Comparison of ENCODE assay signal across 17 mouse cellular contexts in the genomic region with DNA sequence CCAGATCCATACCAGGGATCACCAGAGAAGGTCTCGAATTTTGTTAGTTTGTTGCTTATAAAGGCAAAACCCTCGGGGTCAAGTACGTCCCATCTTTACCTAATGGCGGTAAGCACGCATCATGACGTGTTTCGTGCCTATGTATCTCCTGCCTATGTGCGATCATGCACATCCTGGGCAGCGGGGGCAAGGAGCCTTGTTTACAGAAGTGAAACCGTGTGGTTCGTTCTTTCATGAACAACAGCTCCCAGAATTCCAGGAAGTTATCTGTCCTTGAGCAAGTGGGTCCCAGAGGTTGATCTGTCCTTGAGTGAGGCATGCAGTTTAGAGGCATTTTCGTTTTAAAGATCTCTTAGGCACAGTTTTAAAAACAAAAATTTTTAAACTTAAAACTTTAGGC. TPM values are rescaled to one million over a fixed set of nuclear protein-coding genes. Genes with fewer than 3 reads are reported as not detected.
A peak's percentile ranks its signal among the peaks of the same experiment; 100 is the strongest.
DNase-seq lines count a peak whose midpoint lies in the region; ATAC-seq and TF ChIP-seq lines count a peak whose summit lies in the region.
"Had no signal": no experiment of that assay in that cellular context is flagged by ENCODE, and none has a peak within 500 bp of the region (broad histone marks: within the 10 kb centered on the region; RNA-seq: fewer than 3 reads in every experiment).

No protein-coding gene starts in this region.

- WGBS in hindbrain, postnatal 0 days = 89% methylated on average over 12 of the region's 12 CpGs
- 89% methylated on average over 12 of the region's 12 CpGs for WGBS in forebrain, postnatal 0 days

- H3K9me3 ChIP-seq in hindbrain, postnatal 0 days (ENCODE audit: low read length) = no peaks in the 10 kb centered on the region
- no peaks in the 10 kb centered on the region for H3K9me3 ChIP-seq in forebrain, postnatal 0 days (ENCODE audit: low read length)

- DNase-seq in layer of hippocampus, adult 11-12 months (ENCODE audit: low spot score) = peak; percentile 12
- no peak for DNase-seq in layer of hippocampus, adult 2 months (ENCODE audit: low spot score in 2 of 2)
- DNase-seq in adrenal gland, postnatal 10 days = peak; percentile 25
- peak; percentile 13 to 44 for DNase-seq in kidney, postnatal 25 days
- peak; percentile 34 for DNase-seq in spleen, adult 12 weeks (ENCODE audit: low spot score)
- DNase-seq in embryo, embryonic 10 days (ENCODE audit: low spot score) = no peak
- no peak for DNase-seq in hindbrain, postnatal 0 days (ENCODE audit: low spot score)
- DNase-seq in forebrain, postnatal 0 days = no peak
- DNase-seq: gastrocnemius, postnatal 36 days; thymus, postnatal 14 days had no signal

- H3K9ac ChIP-seq in hindbrain, postnatal 0 days (replicated peaks; ENCODE audit: low read length) = no peak overlapping the region
- no peak overlapping the region for H3K9ac ChIP-seq in forebrain, postnatal 0 days
- H3K9ac ChIP-seq: liver, embryonic 12.5 days; midbrain, embryonic 13.5 days had no signal

- H3K4me2 ChIP-seq in hindbrain, postnatal 0 days (ENCODE audit: low read depth, low read length) = no peak overlapping the region
- H3K4me2 ChIP-seq in forebrain, postnatal 0 days (ENCODE audit: low read depth) = no peak overlapping the region
- H3K4me2 ChIP-seq: liver, embryonic 12.5 days; midbrain, embryonic 13.5 days had no signal

- H3K4me1 ChIP-seq in hindbrain, postnatal 0 days (ENCODE audit: insufficient read depth, low read length) = no peaks in the 10 kb centered on the region
- no peaks in the 10 kb centered on the region for H3K4me1 ChIP-seq in forebrain, postnatal 0 days (ENCODE audit: insufficient read depth)
- H3K4me1 ChIP-seq: liver, embryonic 12.5 days; midbrain, embryonic 13.5 days had no signal

- H3K4me3 ChIP-seq in layer of hippocampus, adult 2 months = no peak overlapping the region
- no peak overlapping the region for H3K4me3 ChIP-seq in hindbrain, postnatal 0 days (ENCODE audit: low read length)
- H3K4me3 ChIP-seq in forebrain, postnatal 0 days (ENCODE audit: low read depth, low read length) = no peak overlapping the region
- H3K4me3 ChIP-seq: liver, embryonic 12.5 days; midbrain, embryonic 13.5 days had no signal

- H3K27me3 ChIP-seq in hindbrain, postnatal 0 days (ENCODE audit: insufficient read depth, low read length) = no peaks in the 10 kb centered on the region
- no peaks in the 10 kb centered on the region for H3K27me3 ChIP-seq in forebrain, postnatal 0 days (ENCODE audit: insufficient read depth, low read length)
- H3K27me3 ChIP-seq: liver, embryonic 12.5 days; midbrain, embryonic 13.5 days had no signal

- TF ChIP-seq CTCF in layer of hippocampus, adult 2 months (conservative IDR thresholded peaks at IDR 0.05) = no peak
- no peak for TF ChIP-seq CTCF in hindbrain, postnatal 0 days (IDR thresholded peaks at IDR 0.05; ENCODE audit: low read depth)
- TF ChIP-seq CTCF in forebrain, postnatal 0 days (IDR thresholded peaks at IDR 0.05; ENCODE audit: low read depth) = no peak

- no peaks in the 10 kb centered on the region for H3K36me3 ChIP-seq in hindbrain, postnatal 0 days (ENCODE audit: insufficient read depth, low read length)
- no peaks in the 10 kb centered on the region for H3K36me3 ChIP-seq in forebrain, postnatal 0 days (ENCODE audit: insufficient read depth)
- H3K36me3 ChIP-seq: liver, embryonic 12.5 days; midbrain, embryonic 13.5 days had no signal

- H3K27ac ChIP-seq in layer of hippocampus, adult 2 months = no peak overlapping the region
- no peak overlapping the region for H3K27ac ChIP-seq in hindbrain, postnatal 0 days
- no peak overlapping the region for H3K27ac ChIP-seq in forebrain, postnatal 0 days (ENCODE audit: low read depth, low read length)
- H3K27ac ChIP-seq: liver, embryonic 12.5 days; midbrain, embryonic 13.5 days had no signal

- ATAC-seq in hindbrain, postnatal 0 days = no peak
- no peak for ATAC-seq in forebrain, postnatal 0 days
- ATAC-seq: intestine, embryonic 16.5 days; liver, embryonic 12.5 days; midbrain, embryonic 13.5 days had no signal

RNA-seq across cellular contexts. Expression of a gene that starts 11.9 kb away (rescaled TPM):
- not detected for total RNA-seq in layer of hippocampus, adult 2 months (2021)
- total RNA-seq in adrenal gland, postnatal 10 days (2021) = 1 to 10 TPM; 3.0 to 3.2 TPM
- not detected in 2 replicates for total RNA-seq in hindbrain, postnatal 0 days (2014; rRNA removed)
- not detected in 2 replicates for polyA plus RNA-seq in hindbrain, postnatal 0 days (2015; fragmentation: Nextera tagmentation; extraction: Ambion mirVana)
- not detected in 2 replicates for total RNA-seq in forebrain, postnatal 0 days (2014; rRNA removed)
- 0.11 TPM in 1 of 2 replicates, not detected in the other for polyA plus RNA-seq in forebrain, postnatal 0 days (2015; fragmentation: Nextera tagmentation; extraction: Ambion mirVana)
- total RNA-seq: left cerebral cortex, postnatal 10 days had no signal
- polyA plus RNA-seq: forebrain, embryonic 11.5 days; intestine, embryonic 16.5 days; midbrain, embryonic 13.5 days; neural tube, embryonic 14.5 days had no signal

RNA-seq across cellular contexts. Expression of a gene that starts 26.5 kb away (rescaled TPM):
- under 1 TPM; 0.28 to 0.47 TPM for total RNA-seq in layer of hippocampus, adult 2 months (2021)
- total RNA-seq in adrenal gland, postnatal 10 days (2021) = under 1 TPM in 1 of 2 experiments, not detected in 1; 0.24 TPM
- total RNA-seq in hindbrain, postnatal 0 days (2014; rRNA removed) = 0.68 and 0.86 TPM in 2 replicates
- polyA plus RNA-seq in hindbrain, postnatal 0 days (2015; fragmentation: Nextera tagmentation; extraction: Ambion mirVana) = 1.0 and 1.4 TPM in 2 replicates
- not detected in 2 replicates for total RNA-seq in forebrain, postnatal 0 days (2014; rRNA removed)
- 0.40 and 1.1 TPM in 2 replicates for polyA plus RNA-seq in forebrain, postnatal 0 days (2015; fragmentation: Nextera tagmentation; extraction: Ambion mirVana)
- total RNA-seq: gastrocnemius, postnatal 36 days; heart, postnatal 10 days had no signal
- polyA plus RNA-seq: forebrain, embryonic 11.5 days had no signal

RNA-seq across cellular contexts. Expression of a gene that starts 37.1 kb away (rescaled TPM):
- total RNA-seq in layer of hippocampus, adult 2 months (2021) = 1 to 10 TPM; 2.7 to 4.4 TPM
- total RNA-seq in adrenal gland, postnatal 10 days (2021) = 10 to 100 TPM; 12.4 to 22.3 TPM
- 2.2 and 5.3 TPM in 2 replicates for total RNA-seq in hindbrain, postnatal 0 days (2014; rRNA removed)
- polyA plus RNA-seq in hindbrain, postnatal 0 days (2015; fragmentation: Nextera tagmentation; extraction: Ambion mirVana) = 3.6 and 4.3 TPM in 2 replicates
- 2.2 and 2.3 TPM in 2 replicates for total RNA-seq in forebrain, postnatal 0 days (2014; rRNA removed)
- polyA plus RNA-seq in forebrain, postnatal 0 days (2015; fragmentation: Nextera tagmentation; extraction: Ambion mirVana) = 3.8 and 3.9 TPM in 2 replicates

RNA-seq across cellular contexts. Expression of a gene that starts 53.9 kb away (rescaled TPM):
- 10 to 100 TPM; 15.2 to 19.0 TPM for total RNA-seq in layer of hippocampus, adult 2 months (2021)
- total RNA-seq in adrenal gland, postnatal 10 days (2021) = 10 to 100 TPM; 14.0 to 17.7 TPM
- 25.4 and 40.4 TPM in 2 replicates for total RNA-seq in hindbrain, postnatal 0 days (2014; rRNA removed)
- polyA plus RNA-seq in hindbrain, postnatal 0 days (2015; fragmentation: Nextera tagmentation; extraction: Ambion mirVana) = 32.0 and 34.4 TPM in 2 replicates
- 41.0 and 44.2 TPM in 2 replicates for total RNA-seq in forebrain, postnatal 0 days (2014; rRNA removed)
- 37.4 and 39.2 TPM in 2 replicates for polyA plus RNA-seq in forebrain, postnatal 0 days (2015; fragmentation: Nextera tagmentation; extraction: Ambion mirVana)

RNA-seq across cellular contexts. Expression of a gene that starts 54.4 kb away (rescaled TPM):
- total RNA-seq in layer of hippocampus, adult 2 months (2021) = under 1 TPM; 0.76 to 0.79 TPM
- total RNA-seq in adrenal gland, postnatal 10 days (2021) = under 1 TPM; 0.45 to 0.76 TPM
- 0.52 TPM in 1 of 2 replicates, not detected in the other for total RNA-seq in hindbrain, postnatal 0 days (2014; rRNA removed)
- 0.86 and 1.5 TPM in 2 replicates for polyA plus RNA-seq in hindbrain, postnatal 0 days (2015; fragmentation: Nextera tagmentation; extraction: Ambion mirVana)
- 2.4 TPM in 1 of 2 replicates, not detected in the other for total RNA-seq in forebrain, postnatal 0 days (2014; rRNA removed)
- 0.43 and 0.48 TPM in 2 replicates for polyA plus RNA-seq in forebrain, postnatal 0 days (2015; fragmentation: Nextera tagmentation; extraction: Ambion mirVana)

Comparison
In these comparisons a context has a peak if more than half of its experiments do, and no peak if none do; other contexts are left out.
1. DNase-seq: peak in layer of hippocampus, adult 11-12 months (single experiment), adrenal gland, postnatal 10 days (single experiment), kidney, postnatal 25 days (2 of 2) and spleen, adult 12 weeks (single experiment); none in layer of hippocampus, adult 2 months (0 of 2), embryo, embryonic 10 days (single experiment), hindbrain, postnatal 0 days (single experiment) and forebrain, postnatal 0 days (single experiment).